Mouse (Mus musculus): ENCODE results near the gene Hrh1. TPM values are rescaled to one million over a fixed set of nuclear protein-coding genes. Genes with fewer than 3 reads are reported as not detected.

Hrh1 gene
- polyA plus RNA-seq, 1 experiment from 2014 or later = not detected

- TF ChIP-seq CTCF (IDR thresholded peaks at IDR 0.05; ENCODE audit: low read depth) (no peak), EP300 (IDR thresholded peaks at IDR 0.05; ENCODE audit: low read depth) (no peak)
- H3K36me3 ChIP-seq (replicated peaks; ENCODE audit: insufficient read depth, low read length) = no peaks in the 10 kb centered on the region
- H3K27ac ChIP-seq (ENCODE audit: low read depth) = no peak overlapping the region
- whole genome bisulfite sequencing (ENCODE audit: insufficient replicate concordance) = 61% methylated on average over 4 of the region's 4 CpGs
- H3K4me2 ChIP-seq (ENCODE audit: low read depth, low read length) = no peak overlapping the region
- H3K9ac ChIP-seq (replicated peaks) = no peak overlapping the region
- H3K4me3 ChIP-seq (ENCODE audit: low read depth, low read length) = no peak overlapping the region
- no peak for ATAC-seq
- H3K27me3 ChIP-seq (ENCODE audit: insufficient read depth, low read length) = peaks cover 37% of the 10 kb centered on the region
- DNase-seq = no peak
- peaks cover 6% of the 10 kb centered on the region for H3K4me1 ChIP-seq (ENCODE audit: insufficient read depth)
- H3K9me3 ChIP-seq (ENCODE audit: low read length) = no peaks in the 10 kb centered on the region
These were observed 2.8 kb upstream of the Hrh1 start for GRCm38 (mm10) chr6:114394982-114395381.

DNA sequence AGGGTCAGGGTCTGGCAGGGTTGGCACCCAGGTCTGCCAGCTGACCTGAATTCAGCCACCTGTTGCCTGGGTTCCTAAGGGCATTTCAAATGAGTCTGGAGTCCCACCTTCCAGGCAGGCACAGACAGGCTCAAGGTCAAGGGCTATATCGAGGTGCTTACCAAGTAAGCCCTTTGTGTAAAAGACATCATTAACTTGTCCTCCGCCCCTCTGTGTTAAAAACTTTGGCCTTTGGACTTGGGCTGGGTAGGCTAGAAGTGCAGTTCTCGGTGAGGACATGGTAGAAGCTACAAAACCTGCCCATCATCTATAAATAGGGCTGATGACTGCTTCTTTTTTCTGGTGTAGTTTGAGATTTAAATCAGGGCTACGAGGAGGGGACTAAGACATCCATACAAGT lies 1.1 kb upstream of the Hrh1 start:
- H3K9ac ChIP-seq (replicated peaks) = no peak overlapping the region
- H3K4me1 ChIP-seq (ENCODE audit: insufficient read depth) = peaks cover 6% of the 10 kb centered on the region
- H3K4me3 ChIP-seq (ENCODE audit: low read depth, low read length) = no peak overlapping the region
- no peaks in the 10 kb centered on the region for H3K36me3 ChIP-seq (replicated peaks; ENCODE audit: insufficient read depth, low read length)
- H3K27ac ChIP-seq (ENCODE audit: low read depth) = no peak overlapping the region
- ATAC-seq = no peak
- H3K9me3 ChIP-seq (ENCODE audit: low read length) = no peaks in the 10 kb centered on the region
- TF ChIP-seq CTCF (IDR thresholded peaks at IDR 0.05; ENCODE audit: low read depth) (no peak), EP300 (IDR thresholded peaks at IDR 0.05; ENCODE audit: low read depth) (no peak)
- 51% methylated on average over 4 of the region's 4 CpGs for WGBS (ENCODE audit: insufficient replicate concordance)
- no peak overlapping the region for H3K4me2 ChIP-seq (ENCODE audit: low read depth, low read length)
- peaks cover 40% of the 10 kb centered on the region for H3K27me3 ChIP-seq (ENCODE audit: insufficient read depth, low read length)
- DNase-seq = no peak

- H3K4me3 ChIP-seq (ENCODE audit: low read depth, low read length) = peak overlapping the region; percentile 40; the same call in 1 of the 2 replicates
These were observed 456 bp upstream of the Hrh1 start for GRCm38 (mm10) chr6:114397280-114397679.

DNA sequence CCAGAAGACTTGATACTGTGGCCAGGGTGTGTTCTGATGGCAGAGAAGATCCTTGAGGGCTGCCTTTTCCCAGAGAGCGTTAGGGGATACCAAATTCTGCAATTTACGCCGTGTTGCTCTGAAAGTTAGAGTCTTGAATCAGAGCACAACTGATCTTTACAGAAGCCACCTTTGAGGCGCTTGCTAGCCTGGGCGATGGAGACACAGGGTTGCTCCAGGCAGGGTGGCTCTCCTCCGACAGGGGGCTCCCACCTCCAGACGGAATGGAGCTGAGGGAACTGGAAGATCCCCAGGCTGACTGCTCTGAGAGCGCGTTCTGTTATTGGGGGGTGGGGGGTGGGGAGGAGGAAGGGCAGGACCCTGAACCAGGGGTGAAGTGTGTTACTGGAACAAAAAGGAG lies 890 bp downstream of the Hrh1 start:
- Histone ChIP-seq H3K36me3 (replicated peaks; ENCODE audit: insufficient read depth, low read length) (no peaks in the 10 kb centered on the region), H3K4me1 (ENCODE audit: insufficient read depth) (peaks cover 6% of the 10 kb centered on the region), H3K9me3 (ENCODE audit: low read length) (no peaks in the 10 kb centered on the region), H3K27ac (ENCODE audit: low read depth) (no peak overlapping the region), H3K27me3 (ENCODE audit: insufficient read depth, low read length) (peaks cover 45% of the 10 kb centered on the region), H3K9ac (replicated peaks) (no peak overlapping the region), H3K4me3 (ENCODE audit: low read depth, low read length) (no peak overlapping the region), H3K4me2 (ENCODE audit: low read depth, low read length) (no peak overlapping the region)
- TF ChIP-seq CTCF (IDR thresholded peaks at IDR 0.05; ENCODE audit: low read depth) (0 out of 2 replicates have a peak, but pooled peaks have one; percentile 4), EP300 (IDR thresholded peaks at IDR 0.05; ENCODE audit: low read depth) (no peak)
- WGBS (ENCODE audit: insufficient replicate concordance) = 9% methylated on average over 9 of the region's 9 CpGs
- DNase-seq (no peak), ATAC-seq (no peak)

More at GRCm38 (mm10) chr6:114397280-114397679, 456 bp upstream of the Hrh1 start:
- ATAC-seq (no peak), DNase-seq (no peak)
- 11% methylated on average over 11 of the region's 11 CpGs for WGBS (ENCODE audit: insufficient replicate concordance)
- Histone ChIP-seq H3K9ac (replicated peaks) (no peak overlapping the region), H3K4me1 (ENCODE audit: insufficient read depth) (peaks cover 6% of the 10 kb centered on the region), H3K27ac (ENCODE audit: low read depth) (no peak overlapping the region), H3K4me2 (ENCODE audit: low read depth, low read length) (peak overlapping the region; percentile 59), H3K9me3 (ENCODE audit: low read length) (no peaks in the 10 kb centered on the region), H3K27me3 (ENCODE audit: insufficient read depth, low read length) (peaks cover 40% of the 10 kb centered on the region), H3K36me3 (replicated peaks; ENCODE audit: insufficient read depth, low read length) (no peaks in the 10 kb centered on the region)
- TF ChIP-seq EP300 (IDR thresholded peaks at IDR 0.05; ENCODE audit: low read depth) (no peak), CTCF (IDR thresholded peaks at IDR 0.05; ENCODE audit: low read depth) (no peak)

DNA sequence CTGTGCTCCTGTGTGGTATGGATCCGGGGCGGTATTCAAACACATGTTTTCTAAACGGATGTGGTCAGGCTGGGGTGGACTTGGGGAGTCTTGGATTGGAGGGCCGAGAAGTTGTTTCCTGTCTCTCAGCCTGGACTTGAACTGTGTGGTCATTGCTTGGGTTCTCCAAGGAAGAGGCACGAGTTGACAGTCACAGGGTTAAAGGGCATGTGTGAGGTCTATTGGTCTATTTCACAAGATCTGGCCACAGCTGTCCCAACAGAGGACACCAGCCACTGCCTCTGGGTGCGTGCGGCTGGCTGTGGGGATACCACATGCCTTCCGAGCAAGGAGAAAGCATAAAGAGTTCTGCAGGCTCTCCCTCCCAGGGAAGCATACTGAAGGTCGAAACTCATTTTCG lies 2.7 kb downstream of the Hrh1 start:
- DNase-seq (no peak), ATAC-seq (peak; percentile 67)
- H3K9ac ChIP-seq (replicated peaks) = no peak overlapping the region
- H3K4me1 ChIP-seq (ENCODE audit: insufficient read depth) = peaks cover 6% of the 10 kb centered on the region
- H3K36me3 ChIP-seq (replicated peaks; ENCODE audit: insufficient read depth, low read length) = no peaks in the 10 kb centered on the region
- no peak for TF ChIP-seq CTCF (IDR thresholded peaks at IDR 0.05; ENCODE audit: low read depth)
- TF ChIP-seq EP300 (IDR thresholded peaks at IDR 0.05; ENCODE audit: low read depth) = no peak
- no peaks in the 10 kb centered on the region for H3K9me3 ChIP-seq (ENCODE audit: low read length)
- no peak overlapping the region for H3K4me3 ChIP-seq (ENCODE audit: low read depth, low read length)
- WGBS (ENCODE audit: insufficient replicate concordance) = 58% methylated on average over 10 of the region's 10 CpGs
- H3K27ac ChIP-seq (ENCODE audit: low read depth) = no peak overlapping the region
- peaks cover 47% of the 10 kb centered on the region for H3K27me3 ChIP-seq (ENCODE audit: insufficient read depth, low read length)
- H3K4me2 ChIP-seq (ENCODE audit: low read depth, low read length) = no peak overlapping the region

DNA sequence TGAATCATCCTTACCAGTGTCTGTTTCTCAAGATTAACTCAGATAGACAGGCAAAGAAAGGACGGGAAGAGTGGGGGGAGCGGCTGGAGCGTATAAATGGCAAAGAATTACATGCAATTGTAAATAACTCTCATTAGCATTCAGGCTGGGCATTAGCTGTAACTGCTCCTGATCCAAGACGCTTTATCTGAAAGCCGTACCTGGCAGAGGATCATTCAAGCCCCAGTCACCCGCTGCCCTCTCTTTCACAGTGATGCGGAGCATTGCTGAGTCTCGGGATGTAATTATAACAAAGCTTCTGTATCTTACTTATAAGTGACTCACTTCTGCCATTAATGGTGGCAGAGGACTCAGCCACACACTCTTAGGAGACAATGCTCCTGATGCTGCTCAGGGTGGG lies 3.1 kb downstream of the Hrh1 start:
- Histone ChIP-seq H3K9ac (replicated peaks) (no peak overlapping the region), H3K4me3 (ENCODE audit: low read depth, low read length) (no peak overlapping the region), H3K4me1 (ENCODE audit: insufficient read depth) (peaks cover 6% of the 10 kb centered on the region), H3K4me2 (ENCODE audit: low read depth, low read length) (no peak overlapping the region), H3K36me3 (replicated peaks; ENCODE audit: insufficient read depth, low read length) (no peaks in the 10 kb centered on the region), H3K9me3 (ENCODE audit: low read length) (no peaks in the 10 kb centered on the region), H3K27me3 (ENCODE audit: insufficient read depth, low read length) (peaks cover 47% of the 10 kb centered on the region), H3K27ac (ENCODE audit: low read depth) (no peak overlapping the region)
- TF ChIP-seq EP300 (IDR thresholded peaks at IDR 0.05; ENCODE audit: low read depth) (no peak), CTCF (IDR thresholded peaks at IDR 0.05; ENCODE audit: low read depth) (no peak)
- ATAC-seq = no peak
- 82% methylated on average over 8 of the region's 8 CpGs for WGBS (ENCODE audit: insufficient replicate concordance)
- no peak for DNase-seq

DNA sequence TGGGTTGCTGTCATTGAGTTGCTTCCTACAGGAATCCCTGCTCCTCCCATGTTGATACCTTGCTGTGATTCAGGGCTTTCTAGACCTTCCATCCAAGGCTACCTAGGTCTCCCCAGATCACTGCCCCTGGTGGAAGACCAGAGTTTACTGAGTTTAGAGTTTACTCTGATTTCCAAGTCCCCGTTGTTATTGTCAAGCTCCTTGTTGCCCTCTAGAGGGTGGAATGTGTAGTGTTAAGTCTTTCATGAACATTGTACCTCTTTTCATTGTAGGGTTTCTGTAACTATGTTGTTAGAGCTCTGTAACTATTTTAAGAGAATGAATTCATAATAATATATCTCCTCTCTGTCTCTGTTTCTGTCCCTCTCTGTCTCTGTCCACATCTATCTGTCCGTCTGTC lies 4.4 kb downstream of the Hrh1 start:
- ATAC-seq (no peak), DNase-seq (no peak)
- TF ChIP-seq CTCF (IDR thresholded peaks at IDR 0.05; ENCODE audit: low read depth) = peak; percentile 42
- TF ChIP-seq EP300 (IDR thresholded peaks at IDR 0.05; ENCODE audit: low read depth) = no peak
- Histone ChIP-seq H3K9ac (replicated peaks) (no peak overlapping the region), H3K4me1 (ENCODE audit: insufficient read depth) (peaks cover 6% of the 10 kb centered on the region), H3K36me3 (replicated peaks; ENCODE audit: insufficient read depth, low read length) (no peaks in the 10 kb centered on the region), H3K4me3 (ENCODE audit: low read depth, low read length) (no peak overlapping the region), H3K27ac (ENCODE audit: low read depth) (no peak overlapping the region), H3K27me3 (ENCODE audit: insufficient read depth, low read length) (peaks cover 39% of the 10 kb centered on the region), H3K9me3 (ENCODE audit: low read length) (no peaks in the 10 kb centered on the region), H3K4me2 (ENCODE audit: low read depth, low read length) (no peak overlapping the region)
- WGBS (ENCODE audit: insufficient replicate concordance) = 71% methylated on average over 2 of the region's 2 CpGs
